Mouse (Mus musculus): ENCODE data around the gene Dennd1a.

DNA sequence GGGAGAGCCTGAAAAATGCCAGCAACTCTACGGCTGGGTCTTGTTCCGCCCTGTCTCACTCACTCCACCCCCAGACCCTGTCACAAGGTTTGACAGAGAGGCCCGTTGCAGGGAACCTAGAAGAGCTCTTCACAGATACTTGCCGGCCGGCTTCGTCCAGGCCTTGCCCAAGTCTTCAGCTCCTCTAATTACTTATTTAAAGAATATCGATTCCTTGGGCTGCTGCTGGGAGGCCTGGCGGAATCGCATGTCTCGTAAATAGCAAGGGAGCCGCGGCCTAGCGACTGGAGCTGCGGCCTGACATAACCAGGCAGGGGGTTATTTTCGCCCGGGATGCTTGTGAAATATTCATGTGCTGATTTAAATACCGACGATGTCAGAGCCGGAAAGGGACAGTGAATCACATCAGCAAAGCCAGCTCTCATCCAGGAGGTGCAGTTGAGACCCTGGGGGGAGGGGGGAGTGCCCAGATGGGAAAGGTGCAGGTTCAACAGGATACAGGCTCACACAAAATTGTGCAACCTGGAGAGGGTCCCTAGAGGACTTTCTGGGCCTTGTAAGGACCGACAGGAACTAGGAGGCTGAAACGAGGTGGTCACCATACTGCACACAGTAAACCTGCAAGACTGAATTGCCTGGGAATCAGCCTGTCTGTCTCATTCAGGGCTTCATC lies 528.7 kb downstream of the Dennd1a start:
- no peak for TF ChIP-seq CTCF (IDR thresholded peaks at IDR 0.05; ENCODE audit: control insufficient read depth, insufficient read depth, insufficient replicate concordance, low read depth, low read length)
- TF ChIP-seq POLR2A (IDR thresholded peaks at IDR 0.05; ENCODE audit: control insufficient read depth, low read depth, low read length): no peak
